Mouse (Mus musculus) heart, embryonic 13.5 days (tissue): ENCODE data around the gene Gm28048. TPM values are rescaled to one million over a fixed set of nuclear protein-coding genes. Genes with fewer than 3 reads are reported as not detected.

Experiments
- ATAC-seq: fragments of 200-750 bp; cut with Nextera tagmentation; 2 replicates; pipeline ENCODE4 v1.8.0; 2017; ENCODE audit warnings: moderate TSS enrichment; ENCODE audit not compliant: insufficient number of reproducible peaks, low FRiP score, low TSS enrichment; ENCODE audit errors: extremely low read depth
- H3K27ac ChIP-seq: fragments of 300-500 bp; sonication (generic); replicated peaks from 2 replicates; pipeline ENCODE4 v1.5.1; 2015; ENCODE audit warnings: moderate library complexity, mild to moderate bottlenecking, inconsistent platforms
- H3K27me3 ChIP-seq: fragments of 300-500 bp; sonication (generic); replicated peaks from 2 replicates; pipeline ENCODE4 v1.6.1; 2015; ENCODE audit warnings: mild to moderate bottlenecking, inconsistent platforms
- H3K36me3 ChIP-seq: fragments of 300-500 bp; sonication (generic); 2 replicates; pipeline ENCODE4 v1.6.1; 2015; ENCODE audit warnings: mild to moderate bottlenecking, inconsistent platforms
- H3K4me1 ChIP-seq: fragments of 300-500 bp; sonication (generic); 2 replicates; pipeline ENCODE4 v1.6.1; 2015; ENCODE audit warnings: inconsistent platforms
- H3K4me2 ChIP-seq: fragments of 300-500 bp; sonication (generic); 2 replicates; pipeline ENCODE4 v1.6.1; 2015; ENCODE audit warnings: inconsistent platforms, mild to moderate bottlenecking, moderate library complexity
- H3K4me3 ChIP-seq: fragments of 300-500 bp; sonication (generic); 2 replicates; pipeline ENCODE4 v1.5.1; 2015; ENCODE audit warnings: moderate library complexity, mild to moderate bottlenecking, inconsistent platforms
- H3K9ac ChIP-seq: fragments of 300-500 bp; sonication (generic); 2 replicates; pipeline ENCODE4 v1.6.1; 2015; ENCODE audit warnings: inconsistent platforms, mild to moderate bottlenecking, moderate library complexity
- H3K9me3 ChIP-seq: fragments of 300-500 bp; sonication (generic); 2 replicates; pipeline ENCODE4 v1.6.1; 2016; ENCODE audit warnings: inconsistent platforms
- WGBS: fragments of 180-500 bp; shearing (Covaris S2); methylation state at CpG from one replicate; pipeline ENCODE4 v1.1.7; 2015; ENCODE audit warnings: mixed read lengths; 5-methylcytosine and 5-hydroxymethylcytosine counted together
- polyA plus RNA-seq: library from polyadenylated mRNA; unstranded; fragments of >200 nt; fragmentation: Nextera tagmentation; extraction: Ambion mirVana; gene quantifications from 2 replicates; pipeline ENCODE4 v1.2.1, GENCODE M21; 2015

Gm28048 gene
- polyA plus RNA-seq, 1 experiment from 2014 or later = 7.8 TPM

DNA sequence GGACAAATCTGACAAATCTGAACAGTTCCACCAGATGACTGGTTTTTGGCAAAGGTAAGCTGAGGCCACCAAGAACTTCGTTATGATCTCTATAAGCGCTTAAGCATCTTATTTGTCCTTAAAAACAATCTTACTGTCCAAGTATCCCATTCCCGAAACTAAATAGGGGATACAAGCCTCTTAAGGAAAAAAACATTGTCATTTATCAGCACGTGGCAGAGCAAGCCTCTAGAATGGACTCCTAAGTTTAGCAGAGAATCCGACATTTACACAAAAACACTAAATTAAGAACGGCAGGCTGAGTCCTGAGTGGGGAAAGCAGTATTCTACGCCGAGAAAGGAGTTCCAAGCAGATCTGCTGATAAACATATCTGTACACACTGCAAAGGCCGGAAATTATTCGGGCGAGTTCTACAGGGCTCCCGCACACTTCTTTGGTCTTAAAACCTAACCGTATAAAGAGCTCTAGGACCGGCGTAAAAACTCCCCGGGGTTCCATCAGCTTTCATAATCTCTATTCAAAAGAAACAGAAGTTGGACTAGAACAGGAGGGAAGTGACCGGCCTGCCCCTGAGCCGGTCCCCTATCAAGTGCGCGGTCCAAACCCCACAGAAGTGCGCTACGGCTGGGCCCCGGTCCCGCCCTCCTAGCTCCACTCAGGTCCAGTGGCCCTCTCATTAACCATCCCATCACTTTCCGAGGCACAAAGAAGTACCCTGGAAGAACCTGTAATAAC lies 124.0 kb downstream of the Gm28048 start:
- no peaks in the 10 kb centered on the region for H3K36me3 ChIP-seq
- WGBS = 23% methylated on average over 25 of the region's 25 CpGs
- H3K9ac ChIP-seq = peak overlapping the region; percentile 88
- no peaks in the 10 kb centered on the region for H3K9me3 ChIP-seq
- H3K4me1 ChIP-seq = peaks cover 27% of the 10 kb centered on the region
- H3K4me2 ChIP-seq = peak overlapping the region; percentile 100
- peak overlapping the region; percentile 85 for H3K4me3 ChIP-seq
- no peak overlapping the region for H3K27ac ChIP-seq
- no peak for ATAC-seq
- H3K27me3 ChIP-seq = peaks cover 20% of the 10 kb centered on the region

DNA sequence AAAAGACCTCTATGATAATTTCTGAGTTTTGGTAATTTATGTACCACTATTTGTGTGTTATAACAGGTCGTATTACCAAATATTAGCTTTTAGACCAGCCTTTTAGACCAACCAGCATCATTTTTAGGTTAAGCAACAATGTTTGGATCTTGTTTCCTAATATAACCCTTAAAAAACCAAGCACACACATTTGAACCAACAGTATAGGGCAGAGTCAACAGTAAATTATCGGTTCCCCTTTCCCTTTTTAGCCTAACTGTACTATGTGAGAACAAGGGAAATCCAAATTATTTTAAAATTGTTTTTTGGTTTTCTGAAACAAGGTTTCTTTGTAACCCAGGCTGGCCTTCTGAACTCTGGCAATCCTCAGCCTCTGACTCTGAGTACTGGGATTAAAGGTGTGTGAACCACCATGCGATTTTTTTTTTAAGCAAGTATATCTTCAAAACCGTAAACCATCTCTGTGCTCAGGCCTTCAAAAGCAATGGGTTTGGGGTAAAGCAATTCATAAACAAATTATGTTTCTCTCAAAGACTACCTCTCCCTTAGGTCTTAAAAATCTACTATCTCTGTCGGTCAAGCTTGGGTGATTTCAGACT lies 124.7 kb downstream of the Gm28048 start:
- WGBS = 80% methylated on average over 5 of the region's 5 CpGs
- peak overlapping the region; percentile 100 for H3K4me2 ChIP-seq
- ATAC-seq = no peak
- peak overlapping the region; percentile 85; the same call in 1 of the 2 replicates for H3K4me3 ChIP-seq
- no peak overlapping the region for H3K27ac ChIP-seq
- H3K4me1 ChIP-seq = peaks cover 33% of the 10 kb centered on the region
- H3K9me3 ChIP-seq = no peaks in the 10 kb centered on the region
- H3K9ac ChIP-seq = no peak overlapping the region
- H3K36me3 ChIP-seq = no peaks in the 10 kb centered on the region
- H3K27me3 ChIP-seq = peaks cover 20% of the 10 kb centered on the region

DNA sequence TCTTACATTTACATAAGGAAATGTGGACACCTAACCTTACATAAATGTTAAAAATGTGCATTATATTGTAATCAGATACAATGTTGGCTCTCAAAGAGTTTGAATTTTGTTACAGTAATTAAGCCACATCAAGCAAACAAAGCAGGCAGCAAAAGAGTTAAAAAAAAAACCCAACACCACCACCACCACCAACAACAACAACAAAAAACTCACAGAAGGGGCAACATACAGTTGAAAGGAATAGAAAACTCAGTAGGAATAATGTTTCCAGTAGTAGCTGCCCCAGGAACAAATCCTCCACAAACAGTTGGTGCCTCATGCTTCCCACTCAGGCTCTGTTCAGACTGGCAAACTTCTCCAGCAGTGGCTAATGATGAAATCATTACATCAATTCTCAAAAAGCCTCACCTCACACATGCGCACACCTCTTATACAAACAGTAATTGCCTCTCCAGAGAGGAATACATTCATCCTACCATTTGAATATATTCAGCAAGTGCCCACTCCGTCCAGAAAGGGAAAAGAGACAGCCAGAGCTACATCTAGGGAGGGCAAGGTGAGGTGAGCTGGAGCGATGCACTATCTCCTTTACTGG lies 125.4 kb downstream of the Gm28048 start:
- Histone ChIP-seq H3K9ac (no peak overlapping the region), H3K9me3 (no peaks in the 10 kb centered on the region), H3K4me3 (no peak overlapping the region), H3K36me3 (no peaks in the 10 kb centered on the region), H3K27me3 (peaks cover 20% of the 10 kb centered on the region), H3K4me2 (no peak overlapping the region), H3K27ac (no peak overlapping the region), H3K4me1 (peaks cover 33% of the 10 kb centered on the region)
- 85% methylated on average over 3 of the region's 3 CpGs for WGBS
- no peak for ATAC-seq

DNA sequence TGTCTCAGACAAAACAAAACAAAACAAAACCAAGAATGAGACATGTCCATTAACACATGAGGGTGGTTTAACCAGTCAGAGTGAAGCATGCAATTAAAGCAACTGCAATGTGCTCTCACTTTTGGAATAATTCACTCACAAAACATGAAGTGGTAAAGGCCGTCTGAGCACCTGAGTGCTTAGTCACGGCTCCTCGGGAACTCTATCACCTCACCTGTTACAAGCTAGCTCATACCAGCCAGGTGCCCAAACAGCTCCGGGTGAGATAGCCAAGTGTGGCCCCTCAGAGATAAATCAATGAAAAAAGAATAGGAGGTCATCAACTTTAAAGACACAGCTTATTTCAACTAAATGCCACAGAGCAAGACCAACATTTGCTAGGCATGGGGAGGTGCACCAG lies 127.3 kb downstream of the Gm28048 start:
- WGBS = 75% methylated on average over 4 of the region's 4 CpGs
- Histone ChIP-seq H3K27me3 (peaks cover 20% of the 10 kb centered on the region), H3K27ac (no peak overlapping the region), H3K36me3 (no peaks in the 10 kb centered on the region), H3K9me3 (no peaks in the 10 kb centered on the region), H3K9ac (no peak overlapping the region), H3K4me2 (no peak overlapping the region), H3K4me3 (no peak overlapping the region), H3K4me1 (peaks cover 45% of the 10 kb centered on the region)
- ATAC-seq = no peak

DNA sequence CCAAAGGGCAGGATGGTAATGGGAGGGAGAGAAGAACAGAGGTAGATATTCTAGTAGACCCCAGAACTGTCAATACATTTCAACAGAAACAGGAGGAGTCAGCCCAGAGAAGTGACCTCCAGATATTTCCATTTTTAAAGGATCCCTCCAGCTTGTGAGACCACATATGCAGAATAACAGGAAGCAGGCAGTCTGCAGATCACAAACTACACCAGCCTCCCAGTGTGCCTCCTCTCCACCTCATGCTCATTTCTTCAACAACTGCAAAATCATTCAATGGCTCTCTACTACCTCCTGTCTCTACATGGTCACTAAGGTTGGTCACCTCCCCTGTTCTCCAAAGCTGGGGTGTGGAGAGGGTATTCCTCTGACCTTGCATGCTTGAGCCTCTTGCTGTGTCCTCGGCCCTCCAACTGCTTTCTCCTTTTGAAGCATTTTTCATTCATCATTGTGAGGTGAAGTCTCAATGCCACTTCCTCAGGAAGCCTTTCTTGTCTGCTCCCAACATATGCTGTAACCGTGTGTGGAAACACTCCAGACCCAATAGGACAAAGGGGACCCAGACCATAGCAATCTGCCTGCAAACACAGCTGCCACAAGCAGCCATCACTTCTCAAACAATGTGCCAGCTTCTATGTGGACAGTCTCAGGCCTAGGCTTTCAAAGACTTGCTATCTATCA lies 128.3 kb downstream of the Gm28048 start:
- Histone ChIP-seq H3K36me3 (no peaks in the 10 kb centered on the region), H3K9me3 (no peaks in the 10 kb centered on the region), H3K27ac (peak overlapping the region; percentile 58; the same call in 1 of the 2 replicates), H3K9ac (no peak overlapping the region), H3K4me1 (peaks cover 51% of the 10 kb centered on the region), H3K4me3 (no peak overlapping the region), H3K4me2 (no peak overlapping the region), H3K27me3 (peaks cover 16% of the 10 kb centered on the region)
- 34% methylated on average over 2 of the region's 2 CpGs for WGBS
- ATAC-seq = no peak

DNA sequence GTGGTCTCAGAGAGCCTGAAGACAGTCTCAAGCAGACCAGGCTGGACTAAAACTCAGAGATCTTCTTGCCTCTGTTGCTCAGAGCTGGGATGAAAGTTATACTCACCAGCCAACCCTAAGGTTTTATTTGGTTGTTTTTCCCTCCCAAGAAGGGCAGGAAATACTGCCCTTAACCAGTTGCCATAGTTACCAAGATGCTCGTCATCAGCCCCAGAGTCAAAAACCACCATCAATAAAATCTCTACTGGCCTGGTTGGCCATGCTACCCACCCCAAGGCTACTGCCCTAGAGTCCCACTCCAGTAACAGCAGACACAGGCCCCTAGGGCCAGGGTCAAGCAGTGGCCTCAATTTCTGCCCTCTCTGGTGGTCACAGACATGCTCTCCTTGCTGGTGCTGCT lies 129.4 kb downstream of the Gm28048 start:
- Histone ChIP-seq H3K9me3 (no peaks in the 10 kb centered on the region), H3K27me3 (peaks cover 6% of the 10 kb centered on the region), H3K4me3 (no peak overlapping the region), H3K27ac (no peak overlapping the region), H3K4me2 (no peak overlapping the region), H3K9ac (no peak overlapping the region), H3K4me1 (peaks cover 53% of the 10 kb centered on the region), H3K36me3 (no peaks in the 10 kb centered on the region)
- WGBS = 75% methylated on average over 1 of the region's 1 CpGs
- no peak for ATAC-seq

DNA sequence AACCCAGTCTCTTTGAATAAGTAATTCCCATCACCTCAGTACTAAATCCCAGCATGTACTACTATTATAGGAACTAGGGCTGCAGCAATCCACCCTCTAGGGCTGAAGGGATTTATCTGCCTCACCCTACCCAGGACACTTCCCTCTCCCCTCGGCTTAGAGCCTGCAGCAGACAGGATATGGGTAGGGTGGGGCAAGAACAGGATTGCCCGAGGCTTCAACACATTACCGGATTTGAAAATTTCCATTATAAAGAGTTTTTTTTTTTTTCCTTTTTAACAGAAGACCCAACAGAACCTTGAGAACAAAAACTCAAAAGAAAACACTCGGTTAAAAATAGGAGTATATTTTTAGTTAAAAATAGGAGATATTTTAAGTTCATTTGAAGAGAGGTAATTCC lies 130.5 kb downstream of the Gm28048 start:
- Histone ChIP-seq H3K9me3 (no peaks in the 10 kb centered on the region), H3K27me3 (no peaks in the 10 kb centered on the region; the same call in 1 of the 2 replicates), H3K27ac (no peak overlapping the region), H3K36me3 (no peaks in the 10 kb centered on the region), H3K9ac (no peak overlapping the region), H3K4me2 (no peak overlapping the region), H3K4me3 (no peak overlapping the region), H3K4me1 (peaks cover 64% of the 10 kb centered on the region)
- ATAC-seq = no peak
- 36% methylated on average over 4 of the region's 4 CpGs for WGBS

DNA sequence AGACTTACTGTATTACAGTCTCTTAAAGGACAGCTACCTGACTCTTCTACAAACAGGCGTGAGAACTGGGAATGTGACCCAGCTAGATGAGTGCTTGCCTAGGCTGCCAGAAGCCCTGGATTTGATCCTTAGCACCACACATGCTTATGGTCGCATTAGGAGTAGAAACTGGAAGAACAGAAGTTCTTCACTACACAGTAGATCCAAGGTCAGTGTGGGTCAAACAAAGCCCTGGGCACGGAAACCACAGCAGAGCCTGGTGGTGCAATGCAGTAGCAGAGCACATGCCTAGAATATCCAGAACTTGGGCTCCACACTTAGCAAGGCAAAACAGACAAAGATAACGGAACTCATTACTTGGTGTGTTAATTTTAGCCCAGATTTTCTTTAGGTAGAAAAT lies 131.8 kb downstream of the Gm28048 start:
- no peak for ATAC-seq
- H3K36me3 ChIP-seq = no peaks in the 10 kb centered on the region
- no peaks in the 10 kb centered on the region for H3K27me3 ChIP-seq
- no peak overlapping the region for H3K4me3 ChIP-seq
- WGBS = 64% methylated on average over 4 of the region's 4 CpGs
- H3K4me2 ChIP-seq = no peak overlapping the region
- 0 out of 2 replicates have a peak overlapping the region, but pooled peaks have one; percentile 4 for H3K27ac ChIP-seq
- H3K9ac ChIP-seq = no peak overlapping the region
- H3K4me1 ChIP-seq = peaks cover 78% of the 10 kb centered on the region
- no peaks in the 10 kb centered on the region for H3K9me3 ChIP-seq

DNA sequence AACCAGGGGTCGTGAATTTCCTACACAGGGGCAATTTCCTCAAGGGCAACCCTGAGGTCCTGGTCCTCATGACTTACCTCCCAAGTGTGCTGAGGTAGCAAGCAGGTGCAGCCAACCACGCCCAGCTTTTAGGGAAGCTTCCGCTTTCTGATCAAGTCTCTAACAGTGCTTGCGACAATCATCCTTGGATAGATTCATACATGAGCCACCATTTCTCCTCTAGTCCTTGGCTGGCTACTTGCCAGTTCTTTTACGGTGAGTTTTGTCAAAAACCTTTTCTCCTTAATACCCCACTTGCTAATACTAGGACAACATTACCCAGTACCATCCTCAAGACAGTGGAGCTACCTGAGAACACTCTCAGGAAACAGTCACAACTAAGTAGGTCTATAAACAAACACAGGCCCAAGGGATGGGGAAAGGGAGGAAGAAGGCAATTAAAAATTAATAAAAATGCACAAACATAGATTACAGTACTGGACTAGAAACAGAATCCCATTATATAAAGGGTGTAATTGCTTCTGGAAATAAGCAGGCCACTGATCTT lies 133.2 kb downstream of the Gm28048 start:
- peak overlapping the region; percentile 40; the same call in 1 of the 2 replicates for H3K27ac ChIP-seq
- peaks cover 85% of the 10 kb centered on the region for H3K4me1 ChIP-seq
- H3K4me2 ChIP-seq = no peak overlapping the region
- ATAC-seq = no peak
- no peaks in the 10 kb centered on the region for H3K9me3 ChIP-seq
- 74% methylated on average over 5 of the region's 5 CpGs for WGBS
- H3K36me3 ChIP-seq = no peaks in the 10 kb centered on the region
- H3K9ac ChIP-seq = no peak overlapping the region
- H3K27me3 ChIP-seq = no peaks in the 10 kb centered on the region
- no peak overlapping the region for H3K4me3 ChIP-seq

DNA sequence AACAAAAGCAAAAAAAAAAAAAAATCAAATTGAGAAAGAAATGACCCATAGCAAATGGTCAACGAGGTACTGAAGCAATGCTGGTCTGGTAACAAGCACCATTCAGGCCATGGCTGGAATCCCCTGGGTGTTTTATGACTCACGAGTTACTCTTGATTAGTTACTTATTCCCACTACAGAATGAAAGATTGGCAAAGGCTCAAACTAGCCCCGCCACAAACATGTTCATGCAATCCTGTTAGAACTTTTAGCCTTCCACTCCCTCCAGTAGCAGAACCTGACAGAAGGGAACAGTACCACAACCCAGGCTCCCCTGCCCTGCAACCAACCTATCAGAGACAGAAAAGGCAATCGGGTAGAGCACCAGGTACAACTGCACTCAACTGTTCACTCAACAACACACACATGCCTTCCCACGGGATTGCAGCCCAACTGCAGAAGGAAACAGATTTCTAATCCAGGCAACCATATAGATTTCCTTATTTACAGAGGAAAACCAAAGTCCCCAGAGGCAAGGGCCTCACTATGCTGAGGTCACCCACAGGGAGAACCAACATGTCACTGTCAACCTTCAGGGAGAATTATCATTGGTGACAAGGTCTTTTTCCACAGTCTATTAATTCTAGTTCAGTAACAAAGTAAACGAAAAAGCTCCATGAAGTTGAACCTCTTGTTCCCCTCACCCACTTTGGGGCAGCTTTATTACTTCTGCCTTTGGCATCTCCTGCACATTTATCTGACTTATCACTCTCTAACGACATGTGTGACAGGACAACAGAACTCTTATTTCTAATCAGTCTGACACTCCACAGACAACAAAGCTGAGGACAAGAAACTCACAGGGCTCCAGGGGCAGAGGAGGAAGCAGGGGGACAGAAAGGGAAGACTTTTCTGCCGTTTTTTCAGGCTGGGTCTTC lies 133.9 kb downstream of the Gm28048 start:
- H3K27ac ChIP-seq = peak overlapping the region; percentile 40; the same call in 1 of the 2 replicates

More for the DNA sequence above, 133.9 kb downstream of the Gm28048 start:
- H3K27me3 ChIP-seq = no peaks in the 10 kb centered on the region
- H3K4me2 ChIP-seq = no peak overlapping the region
- H3K9me3 ChIP-seq = no peaks in the 10 kb centered on the region
- WGBS = 39% methylated on average over 8 of the region's 8 CpGs
- H3K36me3 ChIP-seq = no peaks in the 10 kb centered on the region
- H3K4me1 ChIP-seq = peaks cover 83% of the 10 kb centered on the region
- no peak overlapping the region for H3K9ac ChIP-seq
- ATAC-seq = no peak
- no peak overlapping the region for H3K4me3 ChIP-seq
